8 mouse cellular contexts compared by ENCODE assay signal in genomic region chr11:12035324-12035723, GRCm38 (mm10). TPM values are rescaled to one million over a fixed set of nuclear protein-coding genes. Genes with fewer than 3 reads are reported as not detected.
DNase-seq lines count a peak whose midpoint lies in the region; ATAC-seq and TF ChIP-seq lines count a peak whose summit lies in the region.

No protein-coding gene starts in this region.

- H3K27me3 ChIP-seq in heart, embryonic 10.5 days (ENCODE audit: insufficient read depth, poor library complexity, severe bottlenecking) = peaks cover 87% of the 10 kb centered on the region
- peaks cover 94% of the 10 kb centered on the region for H3K27me3 ChIP-seq in hindbrain, embryonic 13.5 days
- H3K27me3 ChIP-seq in midbrain, embryonic 14.5 days (ENCODE audit: control insufficient read depth, insufficient read depth, low read length) = peaks cover 87% of the 10 kb centered on the region

- no peak for ATAC-seq in hindbrain, embryonic 13.5 days (ENCODE audit: low FRiP score)
- no peak for ATAC-seq in midbrain, embryonic 14.5 days (ENCODE audit: low FRiP score, low TSS enrichment)

- intact Hi-C loops in heart, postnatal 25 days (cut with DNase I) = loop anchor here (5.0 kb wide), 3 partner anchors 38 to 213 kb away; no protein-coding TSS in a partner anchor

- WGBS in heart, embryonic 10.5 days = 8% methylated on average over 12 of the region's 12 CpGs
- 6% methylated on average over 12 of the region's 12 CpGs for WGBS in hindbrain, embryonic 13.5 days
- WGBS in midbrain, embryonic 14.5 days = 6% methylated on average over 12 of the region's 12 CpGs

- H3K4me1 ChIP-seq in heart, embryonic 10.5 days = peaks cover 6% of the 10 kb centered on the region; the same call in 1 of the 2 replicates
- peaks cover 16% of the 10 kb centered on the region for H3K4me1 ChIP-seq in hindbrain, embryonic 13.5 days (replicated peaks)
- H3K4me1 ChIP-seq in midbrain, embryonic 14.5 days (ENCODE audit: control insufficient read depth, insufficient read depth, low read length) = no peaks in the 10 kb centered on the region

- H3K36me3 ChIP-seq in heart, embryonic 10.5 days = peaks cover 12% of the 10 kb centered on the region; the same call in 1 of the 2 replicates
- H3K36me3 ChIP-seq in hindbrain, embryonic 13.5 days = no peaks in the 10 kb centered on the region
- no peaks in the 10 kb centered on the region for H3K36me3 ChIP-seq in midbrain, embryonic 14.5 days (ENCODE audit: control insufficient read depth, insufficient read depth, low read length)

- H3K27ac ChIP-seq in heart, embryonic 10.5 days = peak overlapping the region; percentile 96
- peak overlapping the region; percentile 18; the same call in 1 of the 2 replicates for H3K27ac ChIP-seq in hindbrain, embryonic 13.5 days
- 0 out of 2 replicates have a peak overlapping the region, but pooled peaks have one; percentile 13 for H3K27ac ChIP-seq in midbrain, embryonic 14.5 days (replicated peaks; ENCODE audit: low read depth, low read length)
- no peak overlapping the region for H3K27ac ChIP-seq in layer of hippocampus, adult 2 months

- H3K9me3 ChIP-seq in heart, embryonic 10.5 days = no peaks in the 10 kb centered on the region
- H3K9me3 ChIP-seq in hindbrain, embryonic 13.5 days = no peaks in the 10 kb centered on the region
- H3K9me3 ChIP-seq in midbrain, embryonic 14.5 days (ENCODE audit: control insufficient read depth, low read length) = no peaks in the 10 kb centered on the region

- H3K4me2 ChIP-seq in hindbrain, embryonic 13.5 days = peak overlapping the region; percentile 52
- peak overlapping the region; percentile 58 for H3K4me2 ChIP-seq in midbrain, embryonic 14.5 days (ENCODE audit: low read length)

- DNase-seq in heart, embryonic 10.5 days (ENCODE audit: low spot score) = peak; percentile 77
- no peak for DNase-seq in heart, postnatal 25 days (ENCODE audit: low spot score)
- DNase-seq in embryo, embryonic 11 days = peak; percentile 50
- DNase-seq in midbrain, embryonic 14.5 days = peak; percentile 28
- no peak for DNase-seq in left cerebral cortex, adult 9 months (ENCODE audit: low spot score in 2 of 2)
- no peak for DNase-seq in frontal cortex, adult 2 months (ENCODE audit: extremely low spot score in 1 of 2, low spot score in 1 of 2)
- DNase-seq in layer of hippocampus, adult 2 months (ENCODE audit: low spot score in 2 of 2) = no peak

- H3K4me3 ChIP-seq in heart, embryonic 10.5 days = peak overlapping the region; percentile 74
- peak overlapping the region; percentile 53 for H3K4me3 ChIP-seq in hindbrain, embryonic 13.5 days
- H3K4me3 ChIP-seq in midbrain, embryonic 14.5 days (replicated peaks; ENCODE audit: low read depth, low read length) = peak overlapping the region; percentile 47
- no peak overlapping the region for H3K4me3 ChIP-seq in layer of hippocampus, adult 2 months

- no peak for TF ChIP-seq CTCF in layer of hippocampus, adult 2 months (conservative IDR thresholded peaks at IDR 0.05)

- H3K9ac ChIP-seq in hindbrain, embryonic 13.5 days = peak overlapping the region; percentile 60
- H3K9ac ChIP-seq in midbrain, embryonic 14.5 days (replicated peaks; ENCODE audit: low read length) = no peak overlapping the region; the same call in 1 of the 2 replicates

RNA-seq across cellular contexts. Expression of gene Grb10, which starts 3.2 kb away (rescaled TPM):
- polyA plus RNA-seq in heart, embryonic 10.5 days (2016; fragmentation: Nextera tagmentation; extraction: Ambion mirVana) = 654 and 797 TPM in 2 replicates
- total RNA-seq in heart, postnatal 25 days (2021) = 100 to 1,000 TPM; 103 to 108 TPM
- 116 and 124 TPM in 2 replicates for polyA plus RNA-seq in hindbrain, embryonic 13.5 days (2015; fragmentation: Nextera tagmentation; extraction: Ambion mirVana)
- 45.1 and 51.0 TPM in 2 replicates for polyA plus RNA-seq in midbrain, embryonic 14.5 days (2014; fragmentation: Nextera tagmentation; extraction: Ambion mirVana)
- polyA plus RNA-seq in frontal cortex, adult 2 months (2012; rRNA removed) = 32.4 and 35.6 TPM in 2 replicates
- 10 to 100 TPM; 25.0 TPM for total RNA-seq in layer of hippocampus, adult 2 months (2021)

Comparison
In these comparisons a context has a peak if more than half of its experiments do, and no peak if none do; other contexts are left out.
1. DNase-seq: peak in heart, embryonic 10.5 days (single experiment), embryo, embryonic 11 days (single experiment) and midbrain, embryonic 14.5 days (single experiment); none in heart, postnatal 25 days (single experiment), left cerebral cortex, adult 9 months (0 of 2), frontal cortex, adult 2 months (0 of 2) and layer of hippocampus, adult 2 months (0 of 2).